13 mouse cellular contexts compared by ENCODE assay signal in the genomic region with DNA sequence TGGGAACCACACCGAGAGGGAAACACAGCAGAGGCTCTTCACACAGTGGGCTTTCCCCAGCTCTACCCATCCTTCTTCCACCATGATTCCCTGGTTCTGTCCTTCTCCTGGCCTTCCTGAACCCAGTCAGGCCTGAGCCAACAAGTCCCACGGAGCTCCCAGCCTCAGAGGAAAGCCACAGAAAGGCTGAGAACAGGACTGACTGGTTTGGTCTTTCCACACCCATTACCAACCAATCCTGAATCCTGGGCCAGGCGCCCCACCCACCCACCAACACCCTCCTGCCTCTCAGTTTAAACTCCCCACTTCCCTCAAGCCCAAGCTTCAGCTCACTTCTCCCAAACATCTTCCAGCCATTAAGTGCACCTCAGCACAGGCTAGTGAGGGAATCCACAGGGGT. TPM values are rescaled to one million over a fixed set of nuclear protein-coding genes. Genes with fewer than 3 reads are reported as not detected.
A peak's percentile ranks its signal among the peaks of the same experiment; 100 is the strongest.
DNase-seq lines count a peak whose midpoint lies in the region; ATAC-seq and TF ChIP-seq lines count a peak whose summit lies in the region.
"Had no signal": no experiment of that assay in that cellular context is flagged by ENCODE, and none has a peak within 500 bp of the region (broad histone marks: within the 10 kb centered on the region; RNA-seq: fewer than 3 reads in every experiment).

No protein-coding gene starts in this region.

- no peak for TF ChIP-seq CTCF in left cerebral cortex, adult 2 months (IDR thresholded peaks at IDR 0.05)

- intact Hi-C loops in heart, postnatal 10 days (cut with DNase I), result no loop called here
- intact Hi-C loops in left cerebral cortex, adult 2 months (cut with DNase I), result no loop called here

- peaks cover 51% of the 10 kb centered on the region for H3K36me3 ChIP-seq in megakaryocyte, embryonic 14.5 days (replicated peaks; ENCODE audit: low read length)
- H3K36me3 ChIP-seq in stomach, embryonic 14.5 days (ENCODE audit: control insufficient read depth, insufficient read depth, low read length), result no peaks in the 10 kb centered on the region
- H3K36me3 ChIP-seq: heart, embryonic 12.5 days had no signal

- peak overlapping the region; percentile 28 for H3K4me3 ChIP-seq in megakaryocyte, embryonic 14.5 days (replicated peaks)
- no peak overlapping the region for H3K4me3 ChIP-seq in stomach, embryonic 14.5 days (ENCODE audit: low read depth, low read length)
- no peak overlapping the region for H3K4me3 ChIP-seq in left cerebral cortex, adult 2 months
- H3K4me3 ChIP-seq: erythroblast, embryonic 14.5 days; heart, embryonic 12.5 days had no signal

- no peak overlapping the region for H3K9ac ChIP-seq in stomach, embryonic 14.5 days (replicated peaks; ENCODE audit: low read depth, low read length)
- H3K9ac ChIP-seq: forebrain, postnatal 0 days; heart, embryonic 12.5 days had no signal

- ATAC-seq in megakaryocyte, adult 5-6 weeks (ENCODE audit: poor library complexity, severe bottlenecking), result no peak
- ATAC-seq in stomach, embryonic 14.5 days (ENCODE audit: insufficient number of reproducible peaks, insufficient read depth, low FRiP score, low read depth), result peak; percentile 78
- ATAC-seq: forebrain, postnatal 0 days had no signal

- 58% methylated on average over 3 of the region's 3 CpGs for WGBS in stomach, embryonic 14.5 days

- H3K9me3 ChIP-seq in megakaryocyte, embryonic 14.5 days, result no peaks in the 10 kb centered on the region
- H3K9me3 ChIP-seq in stomach, embryonic 14.5 days (ENCODE audit: control insufficient read depth, low read depth, low read length), result no peaks in the 10 kb centered on the region; the same call in 1 of the 2 replicates
- H3K9me3 ChIP-seq: heart, embryonic 12.5 days had no signal

- H3K4me1 ChIP-seq in megakaryocyte, embryonic 14.5 days, result peaks cover 85% of the 10 kb centered on the region
- peaks cover 20% of the 10 kb centered on the region for H3K4me1 ChIP-seq in stomach, embryonic 14.5 days (ENCODE audit: control insufficient read depth, insufficient read depth, low read length)

- peak; percentile 25 for DNase-seq in heart, adult 11 months
- DNase-seq in heart, postnatal 10 days, result no peak
- peak; percentile 34 for DNase-seq in kidney, postnatal 10 days
- no peak for DNase-seq in T-cell, adult 2 months (ENCODE audit: low spot score)
- no peak for DNase-seq in left cerebral cortex, adult 2 months (ENCODE audit: extremely low spot score in 1 of 2, low spot score in 2 of 2)
- DNase-seq: cerebellum, adult 11-12 months; forebrain, postnatal 0 days; right cerebral cortex, adult 18-20 months had no signal

- H3K27me3 ChIP-seq in megakaryocyte, embryonic 14.5 days (replicated peaks), result no peaks in the 10 kb centered on the region
- no peaks in the 10 kb centered on the region for H3K27me3 ChIP-seq in stomach, embryonic 14.5 days (ENCODE audit: control insufficient read depth, insufficient read depth, low read length)
- H3K27me3 ChIP-seq: heart, embryonic 12.5 days had no signal

- 0 out of 2 replicates have a peak overlapping the region, but pooled peaks have one; percentile 11 for H3K4me2 ChIP-seq in stomach, embryonic 14.5 days (replicated peaks; ENCODE audit: low read depth, low read length)
- H3K4me2 ChIP-seq: heart, embryonic 12.5 days had no signal

- H3K27ac ChIP-seq in stomach, embryonic 14.5 days (ENCODE audit: low read length), result peak overlapping the region; percentile 71
- H3K27ac ChIP-seq in left cerebral cortex, adult 2 months, result no peak overlapping the region

RNA-seq across cellular contexts. Expression of gene Susd1, which starts 4.4 kb away (rescaled TPM):
- under 1 TPM; 0.47 to 0.91 TPM for total RNA-seq in heart, postnatal 10 days (2021)
- polyA plus RNA-seq in megakaryocyte, embryonic 14.5 days (2012; ENCODE audit: insufficient read depth, low replicate concordance), result 3.3 TPM in 1 of 2 replicates, not detected in the other
- total RNA-seq in megakaryocyte, adult 5-6 weeks (2015), result 16.3 and 24.0 TPM in 2 replicates
- 33.6 and 33.9 TPM in 2 replicates for total RNA-seq in megakaryocyte, adult 5-6 weeks (2017)
- 8.2 and 9.9 TPM in 2 replicates for polyA plus RNA-seq in stomach, embryonic 14.5 days (2014; fragmentation: Nextera tagmentation; extraction: Ambion mirVana)
- 1 to 10 TPM; 7.1 to 7.5 TPM for total RNA-seq in left cerebral cortex, adult 2 months (2021)

Comparison
In these comparisons a context has a peak if more than half of its experiments do, and no peak if none do; other contexts are left out.
1. DNase-seq: peak in heart, adult 11 months (single experiment) and kidney, postnatal 10 days (single experiment); none in heart, postnatal 10 days (0 of 2), T-cell, adult 2 months (single experiment) and left cerebral cortex, adult 2 months (0 of 2).
2. RNA of gene Susd1, which starts 4.4 kb away (total RNA-seq): 16.3 to 33.9 TPM in megakaryocyte, adult 5-6 weeks and 7.1 to 7.5 TPM in left cerebral cortex, adult 2 months; 0.47 to 0.91 TPM in heart, postnatal 10 days; every median in the first group is over 4 times any median in the second.